In genomic region chr10:94967468-94967867, GRCm38 (mm10) we compare ENCODE assay signal across 27 mouse cellular contexts. TPM values are rescaled to one million over a fixed set of nuclear protein-coding genes. Genes with fewer than 3 reads are reported as not detected.
DNase-seq lines count a peak whose midpoint lies in the region; ATAC-seq and TF ChIP-seq lines count a peak whose summit lies in the region.
"Had no signal": no experiment of that assay in that cellular context is flagged by ENCODE, and none has a peak within 500 bp of the region (broad histone marks: within the 10 kb centered on the region; RNA-seq: fewer than 3 reads in every experiment).

No protein-coding gene starts in this region.

- peaks cover 0 to 15% of the 10 kb centered on the region in 2 experiments; a peak in 2 of 4 replicates for H3K36me3 ChIP-seq in MEL (ENCODE audit: control insufficient read depth in 1 of 2, insufficient read depth in 2 of 2, low read length in 2 of 2)
- H3K36me3 ChIP-seq in liver, embryonic 15.5 days (replicated peaks), result no peaks in the 10 kb centered on the region
- H3K36me3 ChIP-seq: embryonic facial prominence, embryonic 13.5 days; heart, embryonic 15.5 days; limb, embryonic 13.5 days; midbrain, embryonic 13.5 days; stomach, embryonic 15.5 days had no signal

- H3K9ac ChIP-seq in MEL (ENCODE audit: control insufficient read depth, low read depth, low read length, poor library complexity, severe bottlenecking), result no peak overlapping the region
- H3K9ac ChIP-seq in liver, embryonic 15.5 days, result no peak overlapping the region
- H3K9ac ChIP-seq: embryonic facial prominence, embryonic 13.5 days; forebrain, embryonic 13.5 days; heart, embryonic 15.5 days; limb, embryonic 13.5 days; lung, embryonic 14.5 days; midbrain, embryonic 13.5 days; stomach, embryonic 15.5 days had no signal

- no peaks in the 10 kb centered on the region for H3K79me2 ChIP-seq in MEL (ENCODE audit: control insufficient read depth, insufficient read depth, low read length, poor library complexity)

- 48% methylated on average over 7 of the region's 7 CpGs for WGBS in liver, embryonic 15.5 days (ENCODE audit: insufficient replicate concordance)

- H3K27me3 ChIP-seq in MEL (ENCODE audit: control insufficient read depth in 1 of 2, insufficient read depth in 2 of 2, low read length in 2 of 2), result no peaks in the 10 kb centered on the region
- no peaks in the 10 kb centered on the region for H3K27me3 ChIP-seq in liver, embryonic 15.5 days
- H3K27me3 ChIP-seq: embryonic facial prominence, embryonic 13.5 days; forebrain, embryonic 13.5 days; heart, embryonic 15.5 days; limb, embryonic 13.5 days; midbrain, embryonic 13.5 days; stomach, embryonic 15.5 days had no signal

- no peak for TF ChIP-seq EP300 in MEL (IDR thresholded peaks at IDR 0.05; ENCODE audit: low read depth in 1 of 2, low read length in 2 of 2)

- peaks cover 5 to 17% of the 10 kb centered on the region in 2 experiments; a peak in 3 of 4 replicates for H3K4me1 ChIP-seq in MEL (ENCODE audit: control insufficient read depth in 1 of 2, insufficient read depth in 2 of 2, low read length in 2 of 2)
- peaks cover 5% of the 10 kb centered on the region for H3K4me1 ChIP-seq in liver, embryonic 15.5 days (replicated peaks)
- H3K4me1 ChIP-seq: embryonic facial prominence, embryonic 13.5 days; forebrain, embryonic 13.5 days; heart, embryonic 15.5 days; limb, embryonic 13.5 days; midbrain, embryonic 13.5 days; stomach, embryonic 15.5 days had no signal

- no peak for TF ChIP-seq POLR2A in MEL (IDR thresholded peaks at IDR 0.05; ENCODE audit: control insufficient read depth in 1 of 2, insufficient read depth in 1 of 2, low read depth in 1 of 2, low read length in 2 of 2, poor library complexity in 1 of 2)

- 0 out of 4 replicates have a peak, but pooled peaks have one; percentile 21 to 42 for ATAC-seq in hematopoietic stem cell, adult 5-6 weeks (replicated peaks in 1 of 2; ENCODE audit: insufficient read depth in 1 of 2, low FRiP score in 2 of 2, low TSS enrichment in 1 of 2, low read depth in 1 of 2, poor library complexity in 2 of 2, severe bottlenecking in 2 of 2)
- ATAC-seq in liver, embryonic 15.5 days (ENCODE audit: insufficient read depth), result 0 out of 2 replicates have a peak, but pooled peaks have one; percentile 34
- peak; percentile 93 for ATAC-seq in megakaryocyte-erythroid progenitor cell, adult 5-6 weeks (replicated peaks; ENCODE audit: low FRiP score, low TSS enrichment, poor library complexity, severe bottlenecking)
- ATAC-seq: activated CD4-positive, CD25-positive, alpha-beta regulatory T cell, adult 4 months; CD4-positive, CD25-positive, alpha-beta regulatory T cell, adult 4 months; forebrain, embryonic 13.5 days; hindbrain, postnatal 0 days; intestine, embryonic 16.5 days; midbrain, embryonic 13.5 days had no signal

- TF ChIP-seq CTCF in MEL (IDR thresholded peaks at IDR 0.05 in 2 of 3, conservative IDR thresholded peaks at IDR 0.05 in 1 of 3; ENCODE audit: control insufficient read depth in 1 of 3, insufficient read depth in 1 of 3, low read depth in 2 of 3, low read length in 3 of 3, poor library complexity in 1 of 3, severe bottlenecking in 1 of 3), result no peak

- H3K4me2 ChIP-seq in liver, embryonic 15.5 days, result no peak overlapping the region
- H3K4me2 ChIP-seq: embryonic facial prominence, embryonic 13.5 days; forebrain, embryonic 13.5 days; heart, embryonic 15.5 days; limb, embryonic 13.5 days; lung, embryonic 14.5 days; midbrain, embryonic 13.5 days; stomach, embryonic 15.5 days had no signal

- no peak overlapping the region for H3K27ac ChIP-seq in MEL (ENCODE audit: control insufficient read depth, low read depth, low read length)
- H3K27ac ChIP-seq in liver, embryonic 15.5 days (replicated peaks), result no peak overlapping the region
- H3K27ac ChIP-seq: embryonic facial prominence, embryonic 13.5 days; forebrain, embryonic 13.5 days; gastrocnemius, adult 2 months; heart, embryonic 15.5 days; hindbrain, postnatal 0 days; limb, embryonic 13.5 days; midbrain, embryonic 13.5 days; stomach, embryonic 15.5 days had no signal

- H3K9me3 ChIP-seq in MEL (replicated peaks; ENCODE audit: insufficient read depth, low read length), result no peaks in the 10 kb centered on the region
- H3K9me3 ChIP-seq in liver, embryonic 15.5 days (replicated peaks), result peaks cover 4% of the 10 kb centered on the region; the same call in 1 of the 2 replicates
- H3K9me3 ChIP-seq: heart, embryonic 15.5 days; midbrain, embryonic 13.5 days; stomach, embryonic 15.5 days had no signal

- DNase-seq in MEL (ENCODE audit: low read depth, low spot score), result peak; percentile 50
- no peak for DNase-seq in lung, postnatal 14 days
- DNase-seq in natural killer cell, adult 2 months (ENCODE audit: low spot score in 2 of 2), result no peak
- no peak for DNase-seq in left cerebral cortex, adult 11 months (ENCODE audit: low spot score)
- DNase-seq: adrenal gland, adult 8-10 months; cerebellum, adult 2 months; cerebellum, postnatal 25 days; embryo, embryonic 11 days; gastrocnemius, adult 2 months; heart, postnatal 4 days; kidney, postnatal 36 days; layer of hippocampus, postnatal 36 days; lung, embryonic 14.5 days; thymus, adult 2 months had no signal

- no peak overlapping the region for H3K4me3 ChIP-seq in MEL (ENCODE audit: control insufficient read depth in 1 of 2, insufficient read depth in 1 of 2, low read depth in 2 of 2, low read length in 2 of 2)
- H3K4me3 ChIP-seq in liver, embryonic 15.5 days (replicated peaks), result no peak overlapping the region
- H3K4me3 ChIP-seq: embryonic facial prominence, embryonic 13.5 days; forebrain, embryonic 13.5 days; gastrocnemius, adult 2 months; heart, embryonic 15.5 days; limb, embryonic 13.5 days; midbrain, embryonic 13.5 days; stomach, embryonic 15.5 days had no signal

- no peak for TF ChIP-seq RAD21 in MEL (IDR thresholded peaks at IDR 0.05; ENCODE audit: low read depth, low read length)

TF ChIP-seq in MEL, 35 proteins besides CTCF, POLR2A, EP300 and RAD21:
- no peak for TF ChIP-seq MYC (IDR thresholded peaks at IDR 0.05; ENCODE audit: low read depth, low read length)
- no peak for TF ChIP-seq E2F4 (IDR thresholded peaks at IDR 0.05; ENCODE audit: borderline replicate concordance, low read depth, low read length)
- peak; percentile 35; the same call in 1 of the 2 replicates for TF ChIP-seq USF1 (IDR thresholded peaks at IDR 0.05; ENCODE audit: low read depth, low read length)
- no peak for TF ChIP-seq POLR2AphosphoS5 (IDR thresholded peaks at IDR 0.05; ENCODE audit: borderline replicate concordance, low read depth, low read length)

RNA-seq across cellular contexts. Expression of gene Plxnc1, which starts 22.8 kb away (rescaled TPM):
- 16.4 and 30.1 TPM in 2 replicates for total RNA-seq in MEL (2012; rRNA removed)
- polyA plus RNA-seq in MEL (2012; ENCODE audit: insufficient read depth in 1 of 2, insufficient read length in 2 of 2, low read depth in 1 of 2, low replicate concordance in 2 of 2, missing spikeins in 1 of 2), result 10 to 100 TPM in 1 of 2 experiments, not detected in 1; 15.1 TPM
- 45.8 and 63.6 TPM in 2 replicates for total RNA-seq in hematopoietic stem cell, adult 5-6 weeks (2017)
- 2.1 and 2.2 TPM in 2 replicates for polyA plus RNA-seq in liver, embryonic 15.5 days (2015; fragmentation: Nextera tagmentation; extraction: Ambion mirVana)
- total RNA-seq in megakaryocyte-erythroid progenitor cell, adult 5-6 weeks (2014; fragmentation: Nextera tagmentation), result 60.9 and 112 TPM in 2 replicates
- 46.9 and 67.8 TPM in 2 replicates for total RNA-seq in megakaryocyte-erythroid progenitor cell, adult 5-6 weeks (2017)

Comparison
In these comparisons a context has a peak if more than half of its experiments do, and no peak if none do; other contexts are left out.
1. ATAC-seq: peak in every context shown above with its lines; median percentile 93 in megakaryocyte-erythroid progenitor cell, adult 5-6 weeks; 34 in liver, embryonic 15.5 days; 32 in hematopoietic stem cell, adult 5-6 weeks.